In genomic region chr17:78952070-78952469, GRCm38 (mm10) we compare ENCODE assay signal across 28 mouse cellular contexts. TPM values are rescaled to one million over a fixed set of nuclear protein-coding genes. Genes with fewer than 3 reads are reported as not detected.
"Had no signal": no experiment of that assay in that cellular context is flagged by ENCODE, and none has a peak within 500 bp of the region (broad histone marks: within the 10 kb centered on the region; RNA-seq: fewer than 3 reads in every experiment).

No protein-coding gene starts in this region.

- DNase-seq: cerebellum, adult 8-10 months; cerebellum, adult 9-10 months; cerebellum, adult 9-11 months; cerebellum, postnatal 10 days; cerebellum, postnatal 14 days; cerebellum, postnatal 25 days; cerebellum, postnatal 36 days; embryo, embryonic 11 days; forebrain, postnatal 0 days; gastrocnemius, adult 2 months; gastrocnemius, postnatal 10 days; gastrocnemius, postnatal 14 days; gastrocnemius, postnatal 25 days; gastrocnemius, postnatal 36 days; heart, adult 18-20 months; heart, adult 2 months had no signal

- ATAC-seq: forebrain, embryonic 13.5 days; forebrain, embryonic 14.5 days; forebrain, embryonic 15.5 days; forebrain, embryonic 16.5 days; forebrain, postnatal 0 days had no signal

- H3K9ac ChIP-seq: embryonic facial prominence, embryonic 12.5 days; embryonic facial prominence, embryonic 13.5 days; embryonic facial prominence, embryonic 15.5 days; forebrain, embryonic 12.5 days; forebrain, embryonic 13.5 days; forebrain, embryonic 15.5 days; forebrain, postnatal 0 days had no signal

- H3K27ac ChIP-seq: embryonic facial prominence, embryonic 10.5 days; embryonic facial prominence, embryonic 12.5 days; embryonic facial prominence, embryonic 13.5 days; embryonic facial prominence, embryonic 15.5 days; forebrain, embryonic 10.5 days; forebrain, embryonic 12.5 days; forebrain, embryonic 13.5 days; forebrain, embryonic 15.5 days; gastrocnemius, adult 2 months; heart, adult 2 months had no signal

- H3K4me3 ChIP-seq: embryonic facial prominence, embryonic 10.5 days; embryonic facial prominence, embryonic 12.5 days; embryonic facial prominence, embryonic 13.5 days; embryonic facial prominence, embryonic 15.5 days; erythroblast, embryonic 14.5 days; forebrain, embryonic 10.5 days; forebrain, embryonic 12.5 days; forebrain, embryonic 13.5 days; forebrain, embryonic 15.5 days; gastrocnemius, adult 2 months; heart, adult 2 months had no signal

- H3K9me3 ChIP-seq: embryonic facial prominence, embryonic 10.5 days; embryonic facial prominence, embryonic 12.5 days; embryonic facial prominence, embryonic 13.5 days; embryonic facial prominence, embryonic 15.5 days; forebrain, embryonic 10.5 days; forebrain, embryonic 12.5 days; forebrain, embryonic 13.5 days; forebrain, embryonic 15.5 days had no signal

- H3K27me3 ChIP-seq: embryonic facial prominence, embryonic 12.5 days; embryonic facial prominence, embryonic 13.5 days; embryonic facial prominence, embryonic 15.5 days; forebrain, embryonic 12.5 days; forebrain, embryonic 13.5 days; forebrain, embryonic 15.5 days had no signal

- H3K4me1 ChIP-seq: embryonic facial prominence, embryonic 10.5 days; embryonic facial prominence, embryonic 12.5 days; embryonic facial prominence, embryonic 13.5 days; embryonic facial prominence, embryonic 15.5 days; forebrain, embryonic 10.5 days; forebrain, embryonic 12.5 days; forebrain, embryonic 13.5 days; forebrain, embryonic 15.5 days had no signal

- H3K4me2 ChIP-seq: embryonic facial prominence, embryonic 12.5 days; embryonic facial prominence, embryonic 13.5 days; embryonic facial prominence, embryonic 15.5 days; forebrain, embryonic 12.5 days; forebrain, embryonic 13.5 days; forebrain, embryonic 15.5 days had no signal

RNA-seq across cellular contexts. Expression of gene Cebpzos, which starts 35.8 kb away (rescaled TPM):
- polyA plus RNA-seq: erythroblast, embryonic 14.5 days had no signal

RNA-seq across cellular contexts. Expression of gene Sult6b1, which starts 45.3 kb away (rescaled TPM):
- polyA plus RNA-seq: erythroblast, embryonic 14.5 days; forebrain, embryonic 10.5 days; forebrain, embryonic 12.5 days; forebrain, embryonic 15.5 days; forebrain, embryonic 16.5 days; forebrain, postnatal 0 days; gonadal fat pad, adult 2 months; heart, adult 2 months had no signal
